Mouse (Mus musculus) limb, embryonic 14.5 days (tissue): Measurements from ENCODE around the gene Men1. TPM values are rescaled to one million over a fixed set of nuclear protein-coding genes. Genes with fewer than 3 reads are reported as not detected.

Source experiments
- ATAC-seq: fragments of 200-750 bp; cut with Nextera tagmentation; 2 replicates; pipeline ENCODE4 v1.8.0; 2017; ENCODE audit warnings: low read depth, moderate number of reproducible peaks, moderate TSS enrichment; ENCODE audit not compliant: low FRiP score
- DNase-seq: peaks from one replicate; pipeline ENCODE4 v3.0.0-alpha.2; 2015; ENCODE audit warnings: low spot score
- H3K27ac ChIP-seq: fragments of 300-500 bp; sonication (generic); replicated peaks from 2 replicates; pipeline ENCODE4 v1.5.1; 2014; ENCODE audit warnings: low read depth, mild to moderate bottlenecking, low read length, moderate library complexity, mixed read lengths
- H3K27me3 ChIP-seq: fragments of 300-500 bp; sonication (generic); 2 replicates; pipeline ENCODE4 v1.6.1; 2014; ENCODE audit warnings: low read length, mixed read lengths; ENCODE audit not compliant: control insufficient read depth, insufficient read depth
- H3K36me3 ChIP-seq: fragments of 300-500 bp; sonication (generic); 2 replicates; pipeline ENCODE4 v1.6.1; 2014; ENCODE audit warnings: mild to moderate bottlenecking, low read length, moderate library complexity, mixed read lengths; ENCODE audit not compliant: control insufficient read depth, insufficient read depth
- H3K4me1 ChIP-seq: fragments of 300-500 bp; sonication (generic); 2 replicates; pipeline ENCODE4 v1.6.1; 2014; ENCODE audit warnings: antibody characterized with exemption, low read length, mixed read lengths; ENCODE audit not compliant: control insufficient read depth, insufficient read depth
- H3K4me2 ChIP-seq: fragments of 300-500 bp; sonication (generic); replicated peaks from 2 replicates; pipeline ENCODE4 v1.6.1; 2014; ENCODE audit warnings: low read depth, mild to moderate bottlenecking, low read length, moderate library complexity; ENCODE audit not compliant: severe bottlenecking
- H3K4me3 ChIP-seq: fragments of 300-500 bp; sonication (generic); replicated peaks from 2 replicates; pipeline ENCODE4 v1.5.1; 2014; ENCODE audit warnings: low read length
- H3K9ac ChIP-seq: fragments of 300-500 bp; sonication (generic); 2 replicates; pipeline ENCODE4 v1.6.1; 2014; ENCODE audit warnings: mild to moderate bottlenecking, low read depth, low read length, moderate library complexity; ENCODE audit not compliant: severe bottlenecking
- H3K9me3 ChIP-seq: fragments of 300-500 bp; sonication (generic); 2 replicates; pipeline ENCODE4 v1.6.1; 2016; ENCODE audit warnings: low read length; ENCODE audit not compliant: control insufficient read depth
- POLR2A ChIP-seq: fragments of 200-500 bp; IDR thresholded peaks from 2 replicates; pipeline ENCODE4 v1.8.0; 2012; ENCODE audit warnings: inconsistent platforms, mild to moderate bottlenecking, moderate library complexity, borderline replicate concordance; ENCODE audit not compliant: insufficient read depth, insufficient read length; ENCODE audit errors: extremely low read depth
- WGBS: fragments of 180-500 bp; shearing (Covaris S2); extraction: QIAGEN DNeasy Blood & Tissue Kit; methylation state at CpG from one replicate; pipeline ENCODE4 v1.1.7; 2014; 5-methylcytosine and 5-hydroxymethylcytosine counted together
- polyA plus RNA-seq, 2 experiments: library from polyadenylated mRNA; depleted of rRNA in 1 of 2; stranded (reverse) in 1 of 2; unstranded in 1 of 2; fragments of >200 nt; fragmentation: Nextera tagmentation in 1 of 2; extraction: Ambion mirVana in 1 of 2; gene quantifications; 2 replicates each; pipeline versions ENCODE4 v1.2.1 to v1.2.3; 2012 to 2014

Men1 gene
- polyA plus RNA-seq, 2 experiments, result 60.4 to 102 TPM

DNA sequence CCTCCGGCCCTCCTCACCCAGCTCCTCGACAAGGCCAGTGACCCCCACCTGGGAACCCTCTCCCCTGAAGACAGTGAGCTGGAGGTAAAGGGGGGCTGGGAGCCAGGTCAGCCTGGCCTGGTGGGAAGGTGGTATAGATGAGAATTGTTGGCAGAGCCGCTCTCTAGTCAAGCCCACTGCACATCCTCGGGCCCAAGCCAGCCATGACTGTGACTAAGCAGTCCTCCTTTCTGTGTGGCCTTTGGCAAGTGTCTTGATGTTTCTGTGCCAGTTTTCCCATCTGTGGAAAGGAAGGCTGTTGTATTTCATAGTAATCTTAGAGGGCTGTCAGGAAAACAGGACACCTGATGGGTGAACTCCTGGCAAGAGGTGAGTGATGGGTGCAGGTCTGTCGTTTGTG, 9.2 kb downstream of the Men1 start:
- Histone ChIP-seq H3K9me3 (no peaks in the 10 kb centered on the region), H3K36me3 (peaks cover 56% of the 10 kb centered on the region), H3K27ac (no peak overlapping the region), H3K4me3 (no peak overlapping the region), H3K4me1 (peaks cover 5% of the 10 kb centered on the region; the same call in 1 of the 2 replicates), H3K4me2 (no peak overlapping the region), H3K9ac (no peak overlapping the region), H3K27me3 (no peaks in the 10 kb centered on the region)
- no peak for TF ChIP-seq POLR2A
- DNase-seq (no peak), ATAC-seq (no peak)
- 93% methylated on average over 5 of the region's 5 CpGs for WGBS

DNA sequence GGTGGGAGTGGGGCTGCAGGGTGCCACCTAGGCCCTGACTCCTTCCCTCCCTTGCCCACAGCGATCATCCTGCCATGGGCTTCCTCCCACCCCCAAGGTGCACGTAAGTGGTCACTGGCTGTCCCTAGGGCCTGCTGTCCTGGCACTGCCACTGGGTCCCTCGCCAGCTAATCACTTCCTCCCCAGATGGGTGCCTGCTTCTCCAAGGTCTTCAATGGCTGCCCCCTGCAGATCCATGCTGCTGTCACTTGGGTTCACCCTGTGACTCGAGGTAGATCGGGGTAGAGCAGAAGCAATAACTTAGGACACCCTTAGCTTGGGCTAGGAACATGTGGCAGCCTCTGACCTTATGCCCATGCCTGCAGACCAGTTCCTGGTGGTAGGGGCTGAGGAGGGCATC, 11.2 kb downstream of the Men1 start:
- no peaks in the 10 kb centered on the region for H3K27me3 ChIP-seq
- H3K4me2 ChIP-seq, result no peak overlapping the region
- H3K36me3 ChIP-seq, result peaks cover 43% of the 10 kb centered on the region
- no peak overlapping the region for H3K9ac ChIP-seq
- H3K9me3 ChIP-seq, result no peaks in the 10 kb centered on the region
- 0 out of 2 replicates have a peak, but pooled peaks cover 3% of the 10 kb centered on the region for H3K4me1 ChIP-seq
- no peak for DNase-seq
- no peak overlapping the region for H3K4me3 ChIP-seq
- WGBS, result 90% methylated on average over 5 of the region's 5 CpGs
- no peak for TF ChIP-seq POLR2A
- no peak for ATAC-seq
- no peak overlapping the region for H3K27ac ChIP-seq

DNA sequence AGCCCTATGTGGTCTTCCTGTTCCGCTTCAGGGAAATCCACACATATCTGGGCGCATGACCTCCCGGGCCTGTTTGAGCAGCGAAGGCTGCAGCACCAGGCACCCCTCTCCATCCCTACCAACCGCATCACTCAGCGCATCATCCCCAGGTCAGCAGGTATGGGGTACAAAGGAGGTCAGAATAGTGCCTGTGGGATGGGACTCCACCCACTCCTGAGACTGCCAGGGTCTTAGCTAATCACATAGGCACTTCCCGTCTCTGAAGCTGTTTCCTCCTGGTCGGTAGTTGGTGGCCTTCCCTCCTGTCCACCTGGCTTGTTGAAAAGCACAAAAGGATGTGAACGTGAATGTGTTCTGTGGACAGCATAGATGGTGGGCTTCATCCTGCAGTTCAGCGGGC, 11.9 kb downstream of the Men1 start:
- ATAC-seq (no peak), DNase-seq (no peak)
- TF ChIP-seq POLR2A, result no peak
- no peaks in the 10 kb centered on the region for H3K27me3 ChIP-seq
- no peak overlapping the region for H3K4me3 ChIP-seq
- H3K4me2 ChIP-seq, result no peak overlapping the region
- H3K27ac ChIP-seq, result no peak overlapping the region
- H3K4me1 ChIP-seq, result 0 out of 2 replicates have a peak, but pooled peaks cover 1% of the 10 kb centered on the region
- 88% methylated on average over 10 of the region's 10 CpGs for WGBS
- no peaks in the 10 kb centered on the region for H3K9me3 ChIP-seq
- H3K9ac ChIP-seq, result no peak overlapping the region
- peaks cover 43% of the 10 kb centered on the region for H3K36me3 ChIP-seq

DNA sequence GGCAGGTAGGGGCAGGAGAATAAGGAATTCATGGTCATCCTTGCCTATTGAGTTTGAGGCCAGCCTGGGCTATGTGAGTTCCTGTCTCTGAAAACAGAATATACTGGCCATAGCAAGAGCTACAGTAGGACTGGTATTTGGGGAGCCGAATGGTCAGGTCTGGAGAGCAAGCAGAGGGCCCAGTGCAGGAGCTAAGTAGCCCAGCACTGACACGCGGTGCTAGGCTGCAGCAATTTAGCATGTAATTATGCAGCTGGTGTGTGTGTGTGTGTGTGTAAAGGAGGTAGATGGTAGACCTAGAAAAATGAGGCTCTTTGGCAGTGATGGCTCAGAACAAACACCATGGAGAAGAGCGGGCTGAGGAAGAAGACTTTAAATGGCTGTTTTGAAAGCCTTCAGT, 12.8 kb downstream of the Men1 start:
- Histone ChIP-seq H3K4me1 (no peaks in the 10 kb centered on the region), H3K36me3 (peaks cover 47% of the 10 kb centered on the region), H3K27me3 (no peaks in the 10 kb centered on the region), H3K27ac (no peak overlapping the region), H3K4me3 (no peak overlapping the region), H3K9ac (no peak overlapping the region), H3K4me2 (no peak overlapping the region), H3K9me3 (no peaks in the 10 kb centered on the region)
- TF ChIP-seq POLR2A, result no peak
- WGBS, result 93% methylated on average over 4 of the region's 4 CpGs
- no peak for DNase-seq
- no peak for ATAC-seq

DNA sequence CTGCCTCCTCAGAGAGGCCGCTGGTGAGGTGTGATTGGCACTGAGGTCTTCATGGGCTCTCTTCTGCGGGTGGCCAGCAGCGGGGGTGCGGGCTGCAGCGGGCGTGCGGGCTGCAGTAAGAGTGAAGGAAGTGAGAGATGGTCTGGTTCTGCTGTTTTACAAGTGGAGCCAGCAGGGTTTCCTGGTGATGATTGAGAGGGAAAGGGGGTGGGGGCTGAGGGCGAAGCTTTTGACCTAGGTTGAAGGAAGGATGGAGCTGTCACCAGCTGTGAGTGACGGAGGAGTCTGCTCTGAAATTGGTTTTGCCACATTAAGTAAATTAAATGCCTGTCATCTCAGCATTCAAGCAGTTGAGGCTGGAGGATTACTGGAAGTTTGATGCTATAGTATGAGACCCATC, 13.9 kb downstream of the Men1 start:
- DNase-seq (no peak), ATAC-seq (no peak)
- H3K36me3 ChIP-seq, result peaks cover 54% of the 10 kb centered on the region
- no peaks in the 10 kb centered on the region for H3K9me3 ChIP-seq
- WGBS, result 18% methylated on average over 9 of the region's 9 CpGs
- no peaks in the 10 kb centered on the region for H3K4me1 ChIP-seq
- TF ChIP-seq POLR2A, result no peak
- H3K9ac ChIP-seq, result peak overlapping the region; percentile 25; the same call in 1 of the 2 replicates
- H3K27ac ChIP-seq, result no peak overlapping the region; the same call in 1 of the 2 replicates
- no peaks in the 10 kb centered on the region for H3K27me3 ChIP-seq
- no peak overlapping the region for H3K4me3 ChIP-seq
- H3K4me2 ChIP-seq, result no peak overlapping the region
